Mouse (Mus musculus): ENCODE measurements around the gene Trappc1. TPM values are rescaled to one million over a fixed set of nuclear protein-coding genes. Genes with fewer than 3 reads are reported as not detected.
"Not testable (repeated sequence)": the region's sequence is repeated elsewhere in the genome, so short reads cannot be mapped to it uniquely, and the experiment has no call there.

Trappc1 gene
- polyA plus RNA-seq, 1 experiment, result 96.0 TPM

DNA sequence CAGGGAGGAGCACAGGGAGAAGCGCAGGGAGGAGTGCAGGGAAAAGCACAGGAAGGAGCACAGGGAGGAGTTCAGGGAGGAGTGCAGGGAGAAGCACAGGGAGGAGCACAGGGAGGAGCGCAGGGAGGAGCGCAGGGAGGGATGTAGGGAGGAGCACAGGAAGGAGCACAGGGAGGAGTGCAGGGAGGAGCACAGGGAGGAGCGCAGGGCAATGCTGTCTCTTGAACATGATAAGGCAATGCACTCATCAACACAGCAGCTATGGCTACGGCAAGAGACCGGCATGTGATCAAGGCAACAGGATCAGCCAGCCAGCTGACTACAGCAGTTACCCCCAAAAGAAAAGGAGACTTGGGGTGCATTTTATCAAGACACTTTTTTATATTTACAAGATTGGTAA is 7.4 kb upstream of the Trappc1 start:
- H3K27ac ChIP-seq (ENCODE audit: insufficient read depth, low read length), result no peak overlapping the region
- H3K9me3 ChIP-seq (replicated peaks; ENCODE audit: control insufficient read depth, insufficient read depth, low read length, poor library complexity, severe bottlenecking), result no peaks in the 10 kb centered on the region
- H3K9ac ChIP-seq (ENCODE audit: low read depth, poor library complexity, severe bottlenecking), result no peak overlapping the region
- no peak overlapping the region for H3K4me3 ChIP-seq (ENCODE audit: low read depth, low read length)
- TF ChIP-seq EP300 (IDR thresholded peaks at IDR 0.05; ENCODE audit: insufficient read depth, low read depth, low read length) (no peak), POLR2A (IDR thresholded peaks at IDR 0.05; ENCODE audit: insufficient read depth, low read length) (no peak), CTCF (IDR thresholded peaks at IDR 0.05; ENCODE audit: low read depth, low read length) (no peak)
- peaks cover 15% of the 10 kb centered on the region for H3K36me3 ChIP-seq (ENCODE audit: control insufficient read depth, insufficient read depth, low read length, poor library complexity, severe bottlenecking)
- no peaks in the 10 kb centered on the region for H3K27me3 ChIP-seq (ENCODE audit: control insufficient read depth, insufficient read depth, low read length, poor library complexity, severe bottlenecking)
- H3K4me1 ChIP-seq (ENCODE audit: control insufficient read depth, insufficient read depth, low read length), result no peaks in the 10 kb centered on the region

DNA sequence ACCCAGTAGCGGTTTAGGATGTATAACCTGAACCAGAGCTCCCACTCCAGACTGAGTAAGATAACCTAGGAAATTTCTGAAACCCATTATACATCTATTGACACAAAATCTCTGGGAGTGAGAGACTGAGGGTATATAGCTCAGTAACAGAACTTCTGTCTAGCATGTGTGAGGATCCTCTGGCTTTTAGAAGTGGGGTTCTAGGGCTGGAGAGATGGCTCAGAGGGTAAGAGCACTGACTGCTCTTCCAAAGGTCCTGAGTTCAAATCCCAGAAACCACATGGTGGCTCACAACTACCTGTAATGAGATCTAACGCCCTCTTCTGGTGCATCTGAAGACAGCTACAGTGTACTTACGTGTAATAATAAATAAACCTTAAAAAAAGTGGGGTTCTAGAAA is 5.8 kb upstream of the Trappc1 start:
- H3K27me3 ChIP-seq (ENCODE audit: control insufficient read depth, insufficient read depth, low read length, poor library complexity, severe bottlenecking); H3K9ac ChIP-seq (ENCODE audit: low read depth, poor library complexity, severe bottlenecking); H3K27ac ChIP-seq (ENCODE audit: insufficient read depth, low read length); H3K4me3 ChIP-seq (ENCODE audit: low read depth, low read length); H3K4me1 ChIP-seq (ENCODE audit: control insufficient read depth, insufficient read depth, low read length); H3K9me3 ChIP-seq (replicated peaks; ENCODE audit: control insufficient read depth, insufficient read depth, low read length, poor library complexity, severe bottlenecking): not testable (repeated sequence)
- H3K36me3 ChIP-seq (ENCODE audit: control insufficient read depth, insufficient read depth, low read length, poor library complexity, severe bottlenecking), result peaks cover 15% of the 10 kb centered on the region

DNA sequence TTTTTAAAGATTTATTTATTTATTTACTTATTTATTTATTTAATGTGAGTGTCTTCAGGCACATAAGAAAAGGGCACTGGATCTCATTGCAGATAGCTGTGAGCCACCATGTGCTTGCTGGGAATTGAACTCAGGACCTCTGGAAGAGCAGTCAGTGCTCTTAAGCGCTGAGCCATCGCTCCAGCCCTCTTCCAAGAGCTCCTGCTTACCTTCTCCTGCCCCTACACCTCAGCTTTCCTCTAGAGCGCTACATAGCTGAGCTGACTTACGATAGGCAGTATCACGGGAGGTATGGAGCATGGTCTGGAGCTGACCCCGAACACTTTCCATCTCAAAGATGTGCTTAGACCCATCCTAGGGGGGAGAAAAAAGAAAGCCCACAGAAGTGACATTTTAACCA is 2.2 kb upstream of the Trappc1 start:
- Histone ChIP-seq H3K27ac (ENCODE audit: insufficient read depth, low read length) (no peak overlapping the region), H3K27me3 (ENCODE audit: control insufficient read depth, insufficient read depth, low read length, poor library complexity, severe bottlenecking) (peaks cover under 1% of the 10 kb centered on the region; the same call in 1 of the 2 replicates), H3K9me3 (replicated peaks; ENCODE audit: control insufficient read depth, insufficient read depth, low read length, poor library complexity, severe bottlenecking) (no peaks in the 10 kb centered on the region), H3K4me3 (ENCODE audit: low read depth, low read length) (no peak overlapping the region), H3K36me3 (ENCODE audit: control insufficient read depth, insufficient read depth, low read length, poor library complexity, severe bottlenecking) (peaks cover 11% of the 10 kb centered on the region; the same call in 1 of the 2 replicates), H3K9ac (ENCODE audit: low read depth, poor library complexity, severe bottlenecking) (no peak overlapping the region), H3K4me1 (ENCODE audit: control insufficient read depth, insufficient read depth, low read length) (no peaks in the 10 kb centered on the region)
- TF ChIP-seq CTCF (IDR thresholded peaks at IDR 0.05; ENCODE audit: low read depth, low read length) (no peak), EP300 (IDR thresholded peaks at IDR 0.05; ENCODE audit: insufficient read depth, low read depth, low read length) (no peak), POLR2A (IDR thresholded peaks at IDR 0.05; ENCODE audit: insufficient read depth, low read length) (no peak)

DNA sequence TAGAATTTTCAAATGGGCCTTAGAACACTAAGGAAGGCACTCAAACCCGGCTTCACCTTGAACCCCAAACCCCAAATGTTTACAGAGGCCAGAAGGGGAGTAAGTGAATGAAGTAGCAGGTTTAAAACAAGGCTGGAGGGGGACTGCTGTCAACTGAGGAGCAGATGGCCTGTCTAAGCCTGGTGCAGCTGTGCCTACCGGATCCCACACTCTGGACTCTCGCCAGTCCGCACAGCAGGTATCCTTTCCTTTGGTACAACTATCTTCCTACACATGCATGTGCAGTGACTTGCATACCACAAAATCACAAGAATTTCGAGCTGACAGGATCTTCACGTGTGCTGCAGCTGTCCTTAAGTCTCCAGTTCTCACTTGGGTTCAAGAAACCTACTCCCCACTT is 1.8 kb upstream of the Trappc1 start:
- Histone ChIP-seq H3K9ac (ENCODE audit: low read depth, poor library complexity, severe bottlenecking) (no peak overlapping the region), H3K27me3 (ENCODE audit: control insufficient read depth, insufficient read depth, low read length, poor library complexity, severe bottlenecking) (peaks cover 4% of the 10 kb centered on the region; the same call in 1 of the 2 replicates), H3K4me3 (ENCODE audit: low read depth, low read length) (no peak overlapping the region), H3K36me3 (ENCODE audit: control insufficient read depth, insufficient read depth, low read length, poor library complexity, severe bottlenecking) (peaks cover 11% of the 10 kb centered on the region; the same call in 1 of the 2 replicates), H3K9me3 (replicated peaks; ENCODE audit: control insufficient read depth, insufficient read depth, low read length, poor library complexity, severe bottlenecking) (no peaks in the 10 kb centered on the region), H3K4me1 (ENCODE audit: control insufficient read depth, insufficient read depth, low read length) (no peaks in the 10 kb centered on the region), H3K27ac (ENCODE audit: insufficient read depth, low read length) (no peak overlapping the region)
- TF ChIP-seq EP300 (IDR thresholded peaks at IDR 0.05; ENCODE audit: insufficient read depth, low read depth, low read length) (no peak), CTCF (IDR thresholded peaks at IDR 0.05; ENCODE audit: low read depth, low read length) (no peak), POLR2A (IDR thresholded peaks at IDR 0.05; ENCODE audit: insufficient read depth, low read length) (no peak)

DNA sequence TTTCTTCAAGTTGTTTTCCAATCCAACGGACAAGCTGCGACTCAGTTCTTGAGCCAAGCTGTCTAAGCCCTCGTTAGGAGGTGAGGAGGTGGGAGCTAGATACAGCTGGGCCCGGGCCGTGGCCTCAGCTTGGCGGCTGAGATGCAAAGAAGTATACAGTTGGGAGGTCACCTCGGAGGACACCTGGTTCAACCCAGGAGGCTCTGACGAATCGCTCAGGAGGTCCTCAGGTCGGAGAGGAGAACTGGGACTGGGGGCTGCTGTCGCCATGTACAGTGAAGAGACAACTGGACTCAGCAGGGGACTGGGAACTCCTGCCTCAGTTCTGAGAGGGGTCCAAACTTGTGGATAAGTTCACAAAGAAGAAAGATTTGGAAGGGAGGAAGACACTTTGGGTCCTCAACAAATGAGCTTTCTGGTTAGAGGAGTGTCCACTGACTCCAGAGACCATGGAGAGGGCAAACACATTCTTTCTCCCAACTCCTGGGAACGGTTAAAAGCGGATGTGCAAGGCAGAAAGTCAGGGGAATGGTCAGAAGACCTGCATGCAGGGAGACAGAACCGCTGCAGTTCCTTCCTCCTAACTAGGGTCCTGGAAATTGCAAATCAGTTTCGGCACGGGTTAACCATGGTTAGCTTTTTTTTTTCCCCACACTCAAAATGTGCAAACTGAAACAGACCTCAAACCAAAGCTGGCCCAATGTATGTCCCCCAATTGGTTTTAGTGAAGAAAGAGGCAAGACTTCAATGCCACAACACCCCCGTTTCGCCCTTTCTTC is 898 bp upstream of the Trappc1 start:
- Histone ChIP-seq H3K9me3 (replicated peaks; ENCODE audit: control insufficient read depth, insufficient read depth, low read length, poor library complexity, severe bottlenecking) (no peaks in the 10 kb centered on the region), H3K4me1 (ENCODE audit: control insufficient read depth, insufficient read depth, low read length) (no peaks in the 10 kb centered on the region), H3K27ac (ENCODE audit: insufficient read depth, low read length) (no peak overlapping the region), H3K4me3 (ENCODE audit: low read depth, low read length) (peak overlapping the region; percentile 68), H3K9ac (ENCODE audit: low read depth, poor library complexity, severe bottlenecking) (peak overlapping the region; percentile 83), H3K27me3 (ENCODE audit: control insufficient read depth, insufficient read depth, low read length, poor library complexity, severe bottlenecking) (peaks cover 9% of the 10 kb centered on the region), H3K36me3 (ENCODE audit: control insufficient read depth, insufficient read depth, low read length, poor library complexity, severe bottlenecking) (peaks cover 8% of the 10 kb centered on the region; the same call in 1 of the 2 replicates)
- TF ChIP-seq EP300 (IDR thresholded peaks at IDR 0.05; ENCODE audit: insufficient read depth, low read depth, low read length) (no peak), CTCF (IDR thresholded peaks at IDR 0.05; ENCODE audit: low read depth, low read length) (no peak), POLR2A (IDR thresholded peaks at IDR 0.05; ENCODE audit: insufficient read depth, low read length) (no peak)

DNA sequence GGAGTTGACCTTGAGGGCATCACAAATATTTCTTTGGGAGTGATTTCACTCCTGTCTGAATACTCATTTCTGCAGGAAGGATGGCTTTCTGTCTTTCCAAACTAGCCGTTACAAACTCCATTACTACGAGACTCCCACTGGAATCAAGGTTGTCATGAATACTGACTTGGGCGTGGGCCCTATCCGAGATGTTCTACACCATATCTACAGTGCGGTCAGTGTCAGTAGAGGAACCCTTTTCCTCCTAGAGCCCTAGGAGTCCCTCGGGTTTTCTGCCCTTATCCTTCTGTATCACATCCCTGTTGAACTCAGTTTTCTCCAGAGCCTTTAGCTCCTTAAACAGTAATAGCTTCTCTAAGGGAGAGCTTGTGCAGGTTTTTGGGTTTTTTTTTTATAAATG is 969 bp downstream of the Trappc1 start:
- peaks cover 4% of the 10 kb centered on the region; the same call in 1 of the 2 replicates for H3K36me3 ChIP-seq (ENCODE audit: control insufficient read depth, insufficient read depth, low read length, poor library complexity, severe bottlenecking)
- no peaks in the 10 kb centered on the region for H3K4me1 ChIP-seq (ENCODE audit: control insufficient read depth, insufficient read depth, low read length)
- no peak overlapping the region for H3K4me3 ChIP-seq (ENCODE audit: low read depth, low read length)
- TF ChIP-seq POLR2A (IDR thresholded peaks at IDR 0.05; ENCODE audit: insufficient read depth, low read length), result no peak
- no peak for TF ChIP-seq EP300 (IDR thresholded peaks at IDR 0.05; ENCODE audit: insufficient read depth, low read depth, low read length)
- TF ChIP-seq CTCF (IDR thresholded peaks at IDR 0.05; ENCODE audit: low read depth, low read length), result no peak
- no peak overlapping the region for H3K27ac ChIP-seq (ENCODE audit: insufficient read depth, low read length)
- peak overlapping the region; percentile 61 for H3K9ac ChIP-seq (ENCODE audit: low read depth, poor library complexity, severe bottlenecking)
- no peaks in the 10 kb centered on the region for H3K9me3 ChIP-seq (replicated peaks; ENCODE audit: control insufficient read depth, insufficient read depth, low read length, poor library complexity, severe bottlenecking)
- H3K27me3 ChIP-seq (ENCODE audit: control insufficient read depth, insufficient read depth, low read length, poor library complexity, severe bottlenecking), result peaks cover 9% of the 10 kb centered on the region
